Mouse (Mus musculus) forebrain, embryonic 12.5 days (tissue): ENCODE data around the gene Cox5b. TPM values are rescaled to one million over a fixed set of nuclear protein-coding genes. Genes with fewer than 3 reads are reported as not detected.

Source experiments
- ATAC-seq: fragments of 200-750 bp; cut with Nextera tagmentation; 2 replicates; pipeline ENCODE4 v1.8.0; 2017; ENCODE audit warnings: moderate TSS enrichment; ENCODE audit not compliant: low FRiP score
- H3K27ac ChIP-seq: fragments of 300-500 bp; sonication (generic); 2 replicates; pipeline ENCODE4 v1.5.1; 2016; ENCODE audit warnings: mild to moderate bottlenecking
- H3K27me3 ChIP-seq: fragments of 300-500 bp; sonication (generic); 2 replicates; pipeline ENCODE4 v1.6.1; 2016; ENCODE audit warnings: mild to moderate bottlenecking
- H3K36me3 ChIP-seq: fragments of 300-500 bp; sonication (generic); replicated peaks from 2 replicates; pipeline ENCODE4 v1.6.1; 2016; ENCODE audit warnings: mild to moderate bottlenecking
- H3K4me1 ChIP-seq: fragments of 300-500 bp; sonication (generic); 2 replicates; pipeline ENCODE4 v1.6.1; 2016
- H3K4me2 ChIP-seq: fragments of 300-500 bp; sonication (generic); 2 replicates; pipeline ENCODE4 v1.6.1; 2016; ENCODE audit warnings: mild to moderate bottlenecking, moderate library complexity
- H3K4me3 ChIP-seq: fragments of 300-500 bp; sonication (generic); replicated peaks from 2 replicates; pipeline ENCODE4 v1.5.1; 2016; ENCODE audit warnings: mild to moderate bottlenecking
- H3K9ac ChIP-seq: fragments of 300-500 bp; sonication (generic); 2 replicates; pipeline ENCODE4 v1.6.1; 2016; ENCODE audit warnings: mild to moderate bottlenecking
- H3K9me3 ChIP-seq: fragments of 300-500 bp; sonication (generic); 2 replicates; pipeline ENCODE4 v1.6.1; 2016
- WGBS: fragments of 180-500 bp; shearing (Covaris S2); methylation state at CpG from one replicate; pipeline ENCODE4 v1.1.7; 2016; 5-methylcytosine and 5-hydroxymethylcytosine counted together
- microRNA-seq: library from miRNA; unstranded; fragments of <30 nt; microRNA quantifications from one replicate; pipeline ENCODE4, GENCODE M21; 2017
- polyA plus RNA-seq: library from polyadenylated mRNA; unstranded; fragments of >200 nt; fragmentation: Nextera tagmentation; extraction: Ambion mirVana; gene quantifications from 2 replicates; pipeline ENCODE4 v1.2.1, GENCODE M21; 2016

Cox5b gene
- polyA plus RNA-seq, 1 experiment from 2014 or later, result 453 TPM

DNA sequence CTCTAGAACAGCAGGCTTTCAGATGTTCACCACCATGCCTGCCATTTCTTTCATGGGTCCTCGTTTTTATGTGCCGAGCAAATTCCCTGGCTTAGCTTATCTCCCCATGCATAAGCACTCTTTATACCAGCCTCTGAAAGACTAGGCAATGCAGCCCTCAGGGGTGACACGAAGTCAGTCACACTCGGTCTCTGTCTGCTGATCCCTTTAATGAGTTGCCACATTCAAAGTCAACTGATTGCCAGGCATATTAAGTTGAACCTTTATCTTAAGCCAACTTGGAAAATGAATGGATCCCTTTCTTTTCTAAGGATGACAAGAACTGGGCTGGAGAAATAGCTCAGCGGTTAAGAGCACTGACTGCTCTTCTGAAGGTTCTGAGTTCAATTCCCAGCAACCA is 48.0 kb downstream of the Cox5b start:
- Histone ChIP-seq H3K4me1 (peaks cover 4% of the 10 kb centered on the region), H3K4me3 (no peak overlapping the region), H3K4me2 (no peak overlapping the region), H3K27me3 (no peaks in the 10 kb centered on the region), H3K27ac (no peak overlapping the region), H3K9me3 (no peaks in the 10 kb centered on the region), H3K36me3 (no peaks in the 10 kb centered on the region), H3K9ac (no peak overlapping the region)
- ATAC-seq, result no peak
- WGBS, result 64% methylated on average over 5 of the region's 5 CpGs

DNA sequence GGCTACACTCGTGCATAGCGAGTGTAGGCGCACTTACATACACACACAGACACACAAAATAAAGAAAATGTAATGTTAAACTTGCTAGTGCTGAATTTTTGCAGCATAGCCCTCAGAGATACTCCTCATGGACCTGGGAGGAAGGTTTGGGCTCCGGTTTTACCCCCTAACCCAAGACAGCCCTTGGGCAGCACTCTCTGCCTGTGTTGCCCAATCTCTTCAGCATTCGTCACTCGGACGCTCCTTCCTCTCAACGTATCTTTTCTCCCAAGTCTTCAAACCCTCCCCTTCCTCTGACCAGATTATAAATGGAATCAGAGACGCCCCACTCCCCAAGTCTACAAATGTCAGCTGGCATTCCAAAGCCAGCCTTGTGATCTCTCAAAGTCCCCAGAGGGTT is 51.8 kb downstream of the Cox5b start:
- H3K4me3 ChIP-seq, result no peak overlapping the region
- H3K27ac ChIP-seq, result no peak overlapping the region
- H3K4me2 ChIP-seq, result no peak overlapping the region
- no peaks in the 10 kb centered on the region for H3K36me3 ChIP-seq
- 80% methylated on average over 9 of the region's 9 CpGs for WGBS
- ATAC-seq, result no peak
- no peaks in the 10 kb centered on the region for H3K9me3 ChIP-seq
- 0 out of 2 replicates have a peak, but pooled peaks cover 5% of the 10 kb centered on the region for H3K27me3 ChIP-seq
- H3K9ac ChIP-seq, result no peak overlapping the region
- H3K4me1 ChIP-seq, result peaks cover 7% of the 10 kb centered on the region

Small RNA genes lying within 50 kb of the gene (microRNA-seq; reads per million reads assigned to microRNA genes)
- gene Gm24133, result not detected

Other genes with a start within 250 kb of the Cox5b start
- 67.1 and 71.4 TPM in 2 replicates for gene Lman2l, start 246.2 kb upstream of the Cox5b start, polyA plus RNA-seq
- gene Cnnm4, start 219.8 kb upstream of the Cox5b start, polyA plus RNA-seq, result 9.9 and 11.3 TPM in 2 replicates
- 3.4 and 4.5 TPM in 2 replicates for gene Cnnm3, start 179.6 kb upstream of the Cox5b start, polyA plus RNA-seq
- 14.8 and 15.0 TPM in 2 replicates for gene Ankrd23, start 154.6 kb upstream of the Cox5b start, polyA plus RNA-seq
- 0.50 TPM in 1 of 2 replicates, not detected in the other for gene Gm42417, start 152.0 kb upstream of the Cox5b start, polyA plus RNA-seq
- 16.7 and 17.9 TPM in 2 replicates for gene Ankrd39, start 144.0 kb upstream of the Cox5b start, polyA plus RNA-seq
- 29.8 and 31.7 TPM in 2 replicates for gene Sema4c, start 133.1 kb upstream of the Cox5b start, polyA plus RNA-seq
- gene Fam178b, start 8.3 kb upstream of the Cox5b start, polyA plus RNA-seq, result 0.18 TPM in 1 of 2 replicates, not detected in the other
- 0.41 TPM in 1 of 2 replicates, not detected in the other for gene 4933424G06Rik, start 18.7 kb downstream of the Cox5b start, polyA plus RNA-seq
- 102 and 105 TPM in 2 replicates for gene Actr1b, start 23.0 kb downstream of the Cox5b start, polyA plus RNA-seq
- gene Zap70, start 70.3 kb downstream of the Cox5b start, polyA plus RNA-seq, result 0.41 and 0.55 TPM in 2 replicates